Mouse (Mus musculus): ENCODE data around the gene Col18a1.

DNA sequence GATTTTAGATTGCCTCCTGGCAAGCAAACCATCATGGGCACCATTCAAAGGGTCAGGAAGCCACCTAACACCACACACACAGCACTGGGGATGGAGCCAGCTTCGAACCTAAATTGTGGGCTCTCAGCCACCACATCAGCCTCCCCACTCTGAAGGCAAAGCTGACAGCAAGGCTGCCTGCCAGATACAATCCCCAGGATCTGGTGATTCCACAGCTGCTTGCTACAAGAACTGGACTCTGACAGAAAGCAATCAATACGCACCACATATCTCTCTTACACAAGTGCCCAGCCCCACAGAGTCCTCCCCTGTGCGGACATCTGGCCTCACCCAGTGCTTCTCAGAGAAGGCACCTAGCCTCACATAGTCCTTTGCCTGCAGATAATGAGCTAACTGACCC, 7.4 kb downstream of the Col18a1 start:
- no peak for TF ChIP-seq EP300 (IDR thresholded peaks at IDR 0.05)
- no peak for TF ChIP-seq CTCF (IDR thresholded peaks at IDR 0.05)

Data from lung, postnatal 0 days (tissue).